Mouse (Mus musculus): ENCODE measurements around the gene Snx29.

- TF ChIP-seq CTCF (IDR thresholded peaks at IDR 0.05; ENCODE audit: control insufficient read depth, insufficient read depth, low read length) (no peak), POLR2A (IDR thresholded peaks at IDR 0.05; ENCODE audit: borderline replicate concordance, control insufficient read depth, low read depth, low read length) (no peak)
Measured at GRCm38 (mm10) chr16:11754136-11754535, 431.4 kb downstream of the Snx29 start.
